ENCODE assay signal across 22 mouse cellular contexts in genomic region chr3:25660285-25660684, GRCm38 (mm10).
A peak's percentile ranks its signal among the peaks of the same experiment; 100 is the strongest.
DNase-seq lines count a peak whose midpoint lies in the region; ATAC-seq lines count a peak whose summit lies in the region.
"Had no signal": no experiment of that assay in that cellular context is flagged by ENCODE, and none has a peak within 500 bp of the region (broad histone marks: within the 10 kb centered on the region; RNA-seq: fewer than 3 reads in every experiment).

No protein-coding gene starts in this region.

- no peaks in the 10 kb centered on the region for H3K27me3 ChIP-seq in forebrain, embryonic 14.5 days (replicated peaks; ENCODE audit: control insufficient read depth, insufficient read depth, low read length)
- no peaks in the 10 kb centered on the region for H3K27me3 ChIP-seq in forebrain, embryonic 13.5 days
- H3K27me3 ChIP-seq in hindbrain, embryonic 15.5 days = no peaks in the 10 kb centered on the region
- H3K27me3 ChIP-seq in hindbrain, embryonic 16.5 days (replicated peaks; ENCODE audit: control insufficient read depth, insufficient read depth, low read length) = no peaks in the 10 kb centered on the region
- no peaks in the 10 kb centered on the region for H3K27me3 ChIP-seq in midbrain, embryonic 15.5 days (replicated peaks)
- H3K27me3 ChIP-seq in midbrain, embryonic 11.5 days (ENCODE audit: control insufficient read depth, insufficient read depth, low read length) = no peaks in the 10 kb centered on the region
- H3K27me3 ChIP-seq: forebrain, embryonic 12.5 days; heart, embryonic 13.5 days; hindbrain, embryonic 12.5 days had no signal

- no peak overlapping the region for H3K4me3 ChIP-seq in forebrain, embryonic 14.5 days (ENCODE audit: low read depth, low read length)
- H3K4me3 ChIP-seq in forebrain, embryonic 13.5 days = no peak overlapping the region
- H3K4me3 ChIP-seq in hindbrain, embryonic 15.5 days = no peak overlapping the region
- no peak overlapping the region for H3K4me3 ChIP-seq in hindbrain, embryonic 16.5 days (ENCODE audit: low read length)
- no peak overlapping the region for H3K4me3 ChIP-seq in midbrain, embryonic 15.5 days
- no peak overlapping the region for H3K4me3 ChIP-seq in midbrain, embryonic 11.5 days (ENCODE audit: low read depth, low read length)
- H3K4me3 ChIP-seq: forebrain, embryonic 12.5 days; heart, adult 2 months; heart, embryonic 10.5 days; heart, embryonic 13.5 days; hindbrain, embryonic 12.5 days had no signal

- H3K9me3 ChIP-seq in forebrain, embryonic 14.5 days (replicated peaks; ENCODE audit: control insufficient read depth, low read length) = no peaks in the 10 kb centered on the region
- no peaks in the 10 kb centered on the region for H3K9me3 ChIP-seq in forebrain, embryonic 13.5 days (replicated peaks)
- no peaks in the 10 kb centered on the region for H3K9me3 ChIP-seq in hindbrain, embryonic 15.5 days
- no peaks in the 10 kb centered on the region for H3K9me3 ChIP-seq in hindbrain, embryonic 16.5 days (ENCODE audit: control insufficient read depth, low read length)
- H3K9me3 ChIP-seq in midbrain, embryonic 15.5 days = no peaks in the 10 kb centered on the region
- no peaks in the 10 kb centered on the region for H3K9me3 ChIP-seq in midbrain, embryonic 11.5 days (ENCODE audit: control insufficient read depth, low read length)
- H3K9me3 ChIP-seq: forebrain, embryonic 12.5 days; heart, embryonic 10.5 days; heart, embryonic 13.5 days; hindbrain, embryonic 12.5 days had no signal

- H3K27ac ChIP-seq in forebrain, embryonic 14.5 days (ENCODE audit: low read depth, low read length) = no peak overlapping the region
- H3K27ac ChIP-seq in forebrain, embryonic 13.5 days = no peak overlapping the region
- no peak overlapping the region for H3K27ac ChIP-seq in hindbrain, embryonic 15.5 days (replicated peaks)
- H3K27ac ChIP-seq in hindbrain, embryonic 16.5 days (ENCODE audit: low read depth, low read length) = no peak overlapping the region
- no peak overlapping the region for H3K27ac ChIP-seq in midbrain, embryonic 15.5 days
- no peak overlapping the region for H3K27ac ChIP-seq in midbrain, embryonic 11.5 days (ENCODE audit: low read depth, low read length)
- H3K27ac ChIP-seq: forebrain, embryonic 12.5 days; heart, adult 2 months; heart, embryonic 10.5 days; heart, embryonic 13.5 days; hindbrain, embryonic 12.5 days had no signal

- H3K36me3 ChIP-seq in forebrain, embryonic 14.5 days (ENCODE audit: control insufficient read depth, insufficient read depth, low read length) = no peaks in the 10 kb centered on the region
- H3K36me3 ChIP-seq in forebrain, embryonic 13.5 days (ENCODE audit: poor library complexity, severe bottlenecking) = no peaks in the 10 kb centered on the region
- no peaks in the 10 kb centered on the region for H3K36me3 ChIP-seq in hindbrain, embryonic 15.5 days
- no peaks in the 10 kb centered on the region for H3K36me3 ChIP-seq in hindbrain, embryonic 16.5 days (ENCODE audit: control insufficient read depth, insufficient read depth, low read length)
- H3K36me3 ChIP-seq in midbrain, embryonic 15.5 days (replicated peaks) = no peaks in the 10 kb centered on the region
- H3K36me3 ChIP-seq in midbrain, embryonic 11.5 days (ENCODE audit: control insufficient read depth, insufficient read depth, low read length) = no peaks in the 10 kb centered on the region
- H3K36me3 ChIP-seq: forebrain, embryonic 12.5 days; heart, embryonic 10.5 days; heart, embryonic 13.5 days; hindbrain, embryonic 12.5 days had no signal

- ATAC-seq in forebrain, embryonic 14.5 days = no peak
- ATAC-seq in forebrain, embryonic 13.5 days = no peak; the same call in 1 of the 2 replicates
- ATAC-seq in hindbrain, embryonic 15.5 days (ENCODE audit: low FRiP score, low read depth) = 0 out of 2 replicates have a peak, but pooled peaks have one; percentile 27
- ATAC-seq in hindbrain, embryonic 16.5 days = no peak
- 0 out of 2 replicates have a peak, but pooled peaks have one; percentile 42 for ATAC-seq in midbrain, embryonic 15.5 days (replicated peaks)
- no peak for ATAC-seq in midbrain, embryonic 11.5 days (ENCODE audit: low FRiP score)
- ATAC-seq: activated CD4-positive, CD25-positive, alpha-beta regulatory T cell, adult 4 months; intestine, postnatal 0 days had no signal

- peak; percentile 16 for DNase-seq in forebrain, embryonic 14.5 days (ENCODE audit: low spot score)
- DNase-seq in midbrain, embryonic 11.5 days (ENCODE audit: low spot score, missing footprints) = no peak
- DNase-seq: adrenal gland, adult 8-10 months; adrenal gland, postnatal 25 days; cerebellum, adult 18-20 months; cerebellum, adult 9-10 months; cerebellum, postnatal 14 days; gastrocnemius, postnatal 10 days; gastrocnemius, postnatal 36 days; heart, adult 2 months; heart, postnatal 14 days; heart, postnatal 4 days had no signal

- no peaks in the 10 kb centered on the region for H3K4me1 ChIP-seq in forebrain, embryonic 14.5 days (ENCODE audit: control insufficient read depth, insufficient read depth, low read length)
- peaks cover 6% of the 10 kb centered on the region; the same call in 1 of the 2 replicates for H3K4me1 ChIP-seq in forebrain, embryonic 13.5 days
- no peaks in the 10 kb centered on the region for H3K4me1 ChIP-seq in hindbrain, embryonic 15.5 days (replicated peaks)
- H3K4me1 ChIP-seq in hindbrain, embryonic 16.5 days (ENCODE audit: control insufficient read depth, insufficient read depth, low read depth, low read length) = no peaks in the 10 kb centered on the region
- H3K4me1 ChIP-seq in midbrain, embryonic 15.5 days = no peaks in the 10 kb centered on the region
- no peaks in the 10 kb centered on the region for H3K4me1 ChIP-seq in midbrain, embryonic 11.5 days (ENCODE audit: control insufficient read depth, insufficient read depth, low read length)
- H3K4me1 ChIP-seq: forebrain, embryonic 12.5 days; heart, embryonic 10.5 days; heart, embryonic 13.5 days; hindbrain, embryonic 12.5 days had no signal

- 88% methylated on average over 3 of the region's 3 CpGs for WGBS in forebrain, embryonic 14.5 days
- WGBS in forebrain, embryonic 13.5 days = 92% methylated on average over 3 of the region's 3 CpGs
- 77% methylated on average over 3 of the region's 3 CpGs for WGBS in hindbrain, embryonic 15.5 days
- WGBS in hindbrain, embryonic 16.5 days = 78% methylated on average over 3 of the region's 3 CpGs
- WGBS in midbrain, embryonic 15.5 days = 72% methylated on average over 3 of the region's 3 CpGs
- 92% methylated on average over 3 of the region's 3 CpGs for WGBS in midbrain, embryonic 11.5 days

- no peak overlapping the region for H3K4me2 ChIP-seq in forebrain, embryonic 14.5 days (ENCODE audit: low read length)
- no peak overlapping the region for H3K4me2 ChIP-seq in forebrain, embryonic 13.5 days
- no peak overlapping the region for H3K4me2 ChIP-seq in hindbrain, embryonic 15.5 days
- no peak overlapping the region for H3K4me2 ChIP-seq in hindbrain, embryonic 16.5 days (ENCODE audit: low read length)
- no peak overlapping the region for H3K4me2 ChIP-seq in midbrain, embryonic 15.5 days
- H3K4me2 ChIP-seq in midbrain, embryonic 11.5 days = no peak overlapping the region
- H3K4me2 ChIP-seq: forebrain, embryonic 12.5 days; heart, embryonic 13.5 days; hindbrain, embryonic 12.5 days had no signal

- H3K9ac ChIP-seq in forebrain, embryonic 14.5 days (ENCODE audit: low read length) = no peak overlapping the region
- H3K9ac ChIP-seq in forebrain, embryonic 13.5 days = no peak overlapping the region
- H3K9ac ChIP-seq in hindbrain, embryonic 15.5 days = no peak overlapping the region
- no peak overlapping the region for H3K9ac ChIP-seq in hindbrain, embryonic 16.5 days (ENCODE audit: low read depth, low read length)
- no peak overlapping the region for H3K9ac ChIP-seq in midbrain, embryonic 15.5 days
- no peak overlapping the region for H3K9ac ChIP-seq in midbrain, embryonic 11.5 days (ENCODE audit: low read length)
- H3K9ac ChIP-seq: forebrain, embryonic 12.5 days; heart, embryonic 13.5 days; hindbrain, embryonic 12.5 days had no signal

Comparison
In these comparisons a context has a peak if more than half of its experiments do, and no peak if none do; other contexts are left out.
1. ATAC-seq: peak in hindbrain, embryonic 15.5 days (single experiment) and midbrain, embryonic 15.5 days (single experiment); none in forebrain, embryonic 14.5 days (single experiment), forebrain, embryonic 13.5 days (single experiment), hindbrain, embryonic 16.5 days (single experiment) and midbrain, embryonic 11.5 days (single experiment).